ENCODE assay signal across 14 mouse cellular contexts in genomic region chr1:87684791-87685190, GRCm38 (mm10).
DNase-seq lines count a peak whose midpoint lies in the region; ATAC-seq lines count a peak whose summit lies in the region.
"Had no signal": no experiment of that assay in that cellular context is flagged by ENCODE, and none has a peak within 500 bp of the region (broad histone marks: within the 10 kb centered on the region; RNA-seq: fewer than 3 reads in every experiment).

No protein-coding gene starts in this region.

- no peak for DNase-seq in frontal cortex, postnatal 14 days (ENCODE audit: low spot score in 2 of 2)
- peak; percentile 75 to 81 for DNase-seq in layer of hippocampus, adult 8-10 months (ENCODE audit: low spot score in 2 of 2)
- peak; percentile 67 to 94 for DNase-seq in left cerebral cortex, postnatal 25 days (ENCODE audit: low spot score in 2 of 2)
- DNase-seq in right cerebral cortex, postnatal 36 days (ENCODE audit: low spot score in 2 of 2), result peak; percentile 67 to 80
- no peak for DNase-seq in kidney, postnatal 10 days
- DNase-seq in adrenal gland, postnatal 25 days, result no peak
- DNase-seq: adrenal gland, postnatal 36 days; kidney, postnatal 14 days; liver, embryonic 13.5 days; lung, postnatal 14 days; thymus, postnatal 14 days had no signal

- ATAC-seq in frontal cortex, adult (ENCODE audit: low TSS enrichment), result peak; percentile 54
- ATAC-seq in monocyte, adult 5-6 weeks (replicated peaks; ENCODE audit: insufficient number of reproducible peaks, low FRiP score, low TSS enrichment, poor library complexity, severe bottlenecking), result no peak
- ATAC-seq: intestine, postnatal 0 days had no signal

- intact Hi-C loops in left cerebral cortex, postnatal 25 days (cut with DNase I), result loop anchor here (1.0 to 2.0 kb wide), 3 partner anchors 25 to 148 kb away; no protein-coding TSS in a partner anchor

Comparison
In these comparisons a context has a peak if more than half of its experiments do, and no peak if none do; other contexts are left out.
1. DNase-seq: peak in layer of hippocampus, adult 8-10 months (2 of 2), left cerebral cortex, postnatal 25 days (2 of 2) and right cerebral cortex, postnatal 36 days (2 of 2); none in frontal cortex, postnatal 14 days (0 of 2), kidney, postnatal 10 days (single experiment) and adrenal gland, postnatal 25 days (single experiment).